Mouse (Mus musculus) heart, adult 8-10 months (tissue): ENCODE measurements around the gene Lce1k. TPM values are rescaled to one million over a fixed set of nuclear protein-coding genes. Genes with fewer than 3 reads are reported as not detected.
"Not testable (repeated sequence)": the region's sequence is repeated elsewhere in the genome, so short reads cannot be mapped to it uniquely, and the experiment has no call there.

Experiments used
- DNase-seq: peaks from one replicate; pipeline ENCODE4 v3.0.0; 2022; ENCODE audit warnings: low spot score
- total RNA-seq, 4 experiments: library from RNA; stranded (reverse); gene quantifications; 2 replicates each; pipeline ENCODE4 v1.2.4; 2022

The Lce1k gene
- not detected for total RNA-seq

GRCm38 (mm10) chr3:92807791-92808190 lies at the start of gene Lce1k:
Gene Lce1k, minus strand, starts transcription at chr3:92807891.
- DNase-seq: no peak

- no peak for DNase-seq
Observed at GRCm38 (mm10) chr3:92851186-92851585, 43.5 kb upstream of the Lce1k start, which contains the start of gene Lce1l. Gene Lce1l, minus strand, starts transcription at chr3:92851286.

GRCm38 (mm10) chr3:92827108-92827507 lies 19.4 kb upstream of the Lce1k start, which contains the start of gene Kprp:
Gene Kprp, minus strand, starts transcription at chr3:92827247.
- DNase-seq: no peak

- no peak for DNase-seq
Observed at GRCm38 (mm10) chr3:92825808-92826207, 18.1 kb upstream of the Lce1k start.

GRCm38 (mm10) chr3:92816036-92816435 lies 8.3 kb upstream of the Lce1k start:
- not testable (repeated sequence) for DNase-seq

GRCm38 (mm10) chr3:92815581-92815980 lies 7.9 kb upstream of the Lce1k start:
- no peak for DNase-seq

GRCm38 (mm10) chr3:92790414-92790813 lies 17.3 kb downstream of the Lce1k start, which contains the start of gene Lce1j:
Gene Lce1j, minus strand, starts transcription at chr3:92790514.
- no peak for DNase-seq

GRCm38 (mm10) chr3:92778799-92779198 lies 28.9 kb downstream of the Lce1k start, which contains the start of gene Lce1i:
Gene Lce1i, minus strand, starts transcription at chr3:92778899.
- no peak for DNase-seq

GRCm38 (mm10) chr3:92771573-92771972 lies 36.1 kb downstream of the Lce1k start:
- no peak for DNase-seq

GRCm38 (mm10) chr3:92764965-92765364 lies 42.7 kb downstream of the Lce1k start, which contains the start of gene Lce1h:
Gene Lce1h, minus strand, starts transcription at chr3:92765065.
- no peak for DNase-seq

Other genes starting within 250 kb of the Lce1k start
- gene Ivl, start 234.2 kb downstream of the Lce1k start, total RNA-seq: not detected
- not detected for gene Smcp, start 218.9 kb downstream of the Lce1k start, total RNA-seq
- gene 2210017I01Rik, start 200.4 kb downstream of the Lce1k start, total RNA-seq: not detected
- gene Lce6a, start 186.2 kb downstream of the Lce1k start, total RNA-seq: not detected
- not detected for gene Lce1a1, start 159.6 kb downstream of the Lce1k start, total RNA-seq
- not detected for gene Lce1b, start 151.0 kb downstream of the Lce1k start, total RNA-seq
- not detected for gene Lce1a2, start 137.6 kb downstream of the Lce1k start, total RNA-seq
- gene Lce1c, start 128.6 kb downstream of the Lce1k start, total RNA-seq: not detected
- gene Lce1d, start 120.7 kb downstream of the Lce1k start, total RNA-seq: not detected
- not detected for gene Lce1e, start 98.8 kb downstream of the Lce1k start, total RNA-seq
- gene Lce1f, start 87.5 kb downstream of the Lce1k start, total RNA-seq: not detected
- not detected for gene Gm38119, start 68.8 kb downstream of the Lce1k start, total RNA-seq
- not detected for gene Lce1g, start 55.6 kb downstream of the Lce1k start, total RNA-seq
- gene Lce1h, start 42.8 kb downstream of the Lce1k start, total RNA-seq: not detected
- not detected for gene Lce1i, start 29.0 kb downstream of the Lce1k start, total RNA-seq
- not detected for gene Lce1j, start 17.4 kb downstream of the Lce1k start, total RNA-seq
- not detected for gene Kprp, start 19.4 kb upstream of the Lce1k start, total RNA-seq
- not detected for gene Lce1l, start 43.4 kb upstream of the Lce1k start, total RNA-seq
- gene 2310050C09Rik, start 62.3 kb upstream of the Lce1k start, total RNA-seq: not detected
- gene Lce3a, start 118.3 kb upstream of the Lce1k start, total RNA-seq: not detected
- gene Lce3b, start 125.1 kb upstream of the Lce1k start, total RNA-seq: not detected
- gene Lce3c, start 136.6 kb upstream of the Lce1k start, total RNA-seq: not detected
- gene Lce3d, start 149.5 kb upstream of the Lce1k start, total RNA-seq: not detected
- not detected for gene Lce3e, start 159.2 kb upstream of the Lce1k start, total RNA-seq
- not detected for gene Lce3f, start 184.3 kb upstream of the Lce1k start, total RNA-seq
- not detected for gene Crct1, start 207.8 kb upstream of the Lce1k start, total RNA-seq
- not detected for gene Lce1m, start 211.2 kb upstream of the Lce1k start, total RNA-seq